ENCODE assay signal across 10 mouse cellular contexts in the genomic region with DNA sequence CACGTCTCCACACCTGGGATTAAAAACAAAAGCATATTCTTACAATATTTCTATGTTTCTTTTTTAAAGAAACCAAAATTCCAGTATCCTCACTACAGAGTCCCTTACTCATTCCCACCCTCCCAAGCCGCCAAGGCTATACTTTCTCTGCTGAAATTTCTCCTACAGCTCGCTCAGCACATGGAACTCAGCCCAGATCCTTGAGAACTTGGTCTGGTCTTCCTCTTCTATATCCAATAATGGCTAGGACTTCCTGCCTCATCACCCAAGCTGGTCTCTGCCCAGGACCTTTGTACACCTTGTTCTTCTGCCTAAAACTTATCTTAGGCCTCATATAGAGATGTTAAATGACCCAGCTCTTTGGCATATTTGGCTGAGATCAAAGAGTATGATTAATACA.
"Had no signal": no experiment of that assay in that cellular context is flagged by ENCODE, and none has a peak within 500 bp of the region (broad histone marks: within the 10 kb centered on the region; RNA-seq: fewer than 3 reads in every experiment).

No protein-coding gene starts in this region.

- H3K36me3 ChIP-seq: limb, embryonic 13.5 days; neural tube, embryonic 15.5 days had no signal

- H3K9ac ChIP-seq: limb, embryonic 13.5 days; liver, embryonic 14.5 days; neural tube, embryonic 15.5 days had no signal

- H3K9me3 ChIP-seq: limb, embryonic 13.5 days; neural tube, embryonic 15.5 days had no signal

- H3K4me3 ChIP-seq: limb, embryonic 13.5 days; myocyte; neural tube, embryonic 15.5 days had no signal

- H3K27ac ChIP-seq: limb, embryonic 13.5 days; liver, embryonic 14.5 days; neural tube, embryonic 15.5 days had no signal

- DNase-seq: kidney, postnatal 25 days; left cerebral cortex, postnatal 4 days; lung, adult 18-20 months; midbrain, embryonic 14.5 days; thymus, adult 18-20 months; thymus, postnatal 14 days had no signal

- H3K4me2 ChIP-seq: limb, embryonic 13.5 days had no signal

- H3K27me3 ChIP-seq: limb, embryonic 13.5 days; neural tube, embryonic 15.5 days had no signal
